Comparison of ENCODE assay signal across 17 mouse cellular contexts in genomic region chr4:41566123-41566522, GRCm38 (mm10). TPM values are rescaled to one million over a fixed set of nuclear protein-coding genes. Genes with fewer than 3 reads are reported as not detected.
DNase-seq lines count a peak whose midpoint lies in the region; ATAC-seq lines count a peak whose summit lies in the region.
"Had no signal": no experiment of that assay in that cellular context is flagged by ENCODE, and none has a peak within 500 bp of the region (broad histone marks: within the 10 kb centered on the region; RNA-seq: fewer than 3 reads in every experiment).

No protein-coding gene starts in this region.

- ATAC-seq in midbrain, embryonic 12.5 days (ENCODE audit: low FRiP score, low read depth) = no peak

- H3K4me3 ChIP-seq in midbrain, embryonic 12.5 days = no peak overlapping the region
- H3K4me3 ChIP-seq: embryonic facial prominence, embryonic 15.5 days; limb, embryonic 13.5 days had no signal

- H3K4me2 ChIP-seq in midbrain, embryonic 12.5 days (replicated peaks) = peak overlapping the region; percentile 22
- H3K4me2 ChIP-seq: embryonic facial prominence, embryonic 15.5 days; limb, embryonic 13.5 days had no signal

- H3K36me3 ChIP-seq in midbrain, embryonic 12.5 days = no peaks in the 10 kb centered on the region
- H3K36me3 ChIP-seq: embryonic facial prominence, embryonic 15.5 days; limb, embryonic 13.5 days had no signal

- DNase-seq in heart, adult 11 months = peak; percentile 91
- no peak for DNase-seq in heart, adult 18-20 months
- peak; percentile 59 for DNase-seq in right cerebral cortex, adult 18-20 months
- no peak for DNase-seq in right cerebral cortex, postnatal 25 days
- peak; percentile 44 to 52 for DNase-seq in right cerebral cortex, postnatal 36 days (ENCODE audit: low spot score in 2 of 2)
- no peak for DNase-seq in urinary bladder, adult 2 months (ENCODE audit: low spot score)
- no peak for DNase-seq in thymus, postnatal 14 days
- DNase-seq: adrenal gland, adult 2 months; cerebellum, postnatal 36 days; kidney, adult 9 months; lung, adult 18-20 months had no signal

- H3K27me3 ChIP-seq in midbrain, embryonic 12.5 days = no peaks in the 10 kb centered on the region

- no peaks in the 10 kb centered on the region for H3K9me3 ChIP-seq in midbrain, embryonic 12.5 days
- H3K9me3 ChIP-seq: embryonic facial prominence, embryonic 15.5 days; limb, embryonic 13.5 days had no signal

- peaks cover 30% of the 10 kb centered on the region for H3K4me1 ChIP-seq in midbrain, embryonic 12.5 days

- H3K9ac ChIP-seq in midbrain, embryonic 12.5 days (replicated peaks) = no peak overlapping the region; the same call in 1 of the 2 replicates
- H3K9ac ChIP-seq: embryonic facial prominence, embryonic 15.5 days; limb, embryonic 13.5 days had no signal

- peak overlapping the region; percentile 47; the same call in 1 of the 2 replicates for H3K27ac ChIP-seq in midbrain, embryonic 12.5 days (replicated peaks)
- H3K27ac ChIP-seq: embryonic facial prominence, embryonic 15.5 days; limb, embryonic 13.5 days; stomach, postnatal 0 days had no signal

- 4% methylated on average over 3 of the region's 3 CpGs for WGBS in midbrain, embryonic 12.5 days

RNA-seq across cellular contexts. Expression of gene Fam219a, which starts 3.2 kb away (rescaled TPM):
- total RNA-seq in heart, adult 18-20 months (2021) = 10 to 100 TPM; 11.3 to 12.8 TPM
- polyA plus RNA-seq in midbrain, embryonic 12.5 days (2016; fragmentation: Nextera tagmentation; extraction: Ambion mirVana) = 11.4 and 11.9 TPM in 2 replicates
- 20.9 and 21.3 TPM in 2 replicates for polyA plus RNA-seq in urinary bladder, adult 2 months (2012; rRNA removed)

RNA-seq across cellular contexts. Expression of gene Dnaic1, which starts 3.5 kb away (rescaled TPM):
- total RNA-seq in heart, adult 18-20 months (2021) = 1 to 10 TPM; 2.7 to 3.8 TPM
- polyA plus RNA-seq in midbrain, embryonic 12.5 days (2016; fragmentation: Nextera tagmentation; extraction: Ambion mirVana) = 2.3 and 2.5 TPM in 2 replicates
- polyA plus RNA-seq in urinary bladder, adult 2 months (2012; rRNA removed) = 85.3 and 93.8 TPM in 2 replicates
- total RNA-seq: megakaryocyte, adult 5-6 weeks had no signal

RNA-seq across cellular contexts. Expression of gene 1110017D15Rik, which starts 49.0 kb away (rescaled TPM):
- total RNA-seq in heart, adult 18-20 months (2021) = under 1 TPM in 1 of 2 experiments, not detected in 1; 0.87 TPM
- 5.0 and 5.5 TPM in 2 replicates for polyA plus RNA-seq in midbrain, embryonic 12.5 days (2016; fragmentation: Nextera tagmentation; extraction: Ambion mirVana)
- polyA plus RNA-seq in urinary bladder, adult 2 months (2012; rRNA removed) = 0.10 and 0.22 TPM in 2 replicates
- total RNA-seq: heart, postnatal 25 days; megakaryocyte, adult 5-6 weeks had no signal

Comparison
In these comparisons a context has a peak if more than half of its experiments do, and no peak if none do; other contexts are left out.
1. DNase-seq: peak in heart, adult 11 months (single experiment), right cerebral cortex, adult 18-20 months (single experiment) and right cerebral cortex, postnatal 36 days (2 of 2); none in heart, adult 18-20 months (0 of 2), right cerebral cortex, postnatal 25 days (single experiment), urinary bladder, adult 2 months (single experiment) and thymus, postnatal 14 days (single experiment).
2. RNA of gene Dnaic1, which starts 3.5 kb away (polyA plus RNA-seq): 85.3 to 93.8 TPM in urinary bladder, adult 2 months; 2.3 to 2.5 TPM in midbrain, embryonic 12.5 days; every median in the first group is over 10 times any median in the second.